In genomic region chr7:123907946-123908840, GRCm38 (mm10) we compare ENCODE assay signal across 12 mouse cellular contexts.
A peak's percentile ranks its signal among the peaks of the same experiment; 100 is the strongest.
DNase-seq lines count a peak whose midpoint lies in the region; ATAC-seq and TF ChIP-seq lines count a peak whose summit lies in the region.
"Had no signal": no experiment of that assay in that cellular context is flagged by ENCODE, and none has a peak within 500 bp of the region (broad histone marks: within the 10 kb centered on the region; RNA-seq: fewer than 3 reads in every experiment).

No protein-coding gene starts in this region.

- no peak overlapping the region for H3K9ac ChIP-seq in hindbrain, postnatal 0 days (replicated peaks; ENCODE audit: low read length)
- no peak overlapping the region for H3K9ac ChIP-seq in intestine, embryonic 15.5 days
- H3K9ac ChIP-seq: liver, embryonic 13.5 days had no signal

- no peaks in the 10 kb centered on the region for H3K4me1 ChIP-seq in hindbrain, postnatal 0 days (ENCODE audit: insufficient read depth, low read length)
- no peaks in the 10 kb centered on the region for H3K4me1 ChIP-seq in hindbrain, embryonic 10.5 days (replicated peaks)
- no peaks in the 10 kb centered on the region for H3K4me1 ChIP-seq in lung, adult 2 months (ENCODE audit: control insufficient read depth, insufficient read depth, low read length)
- no peaks in the 10 kb centered on the region for H3K4me1 ChIP-seq in intestine, embryonic 15.5 days (replicated peaks)
- H3K4me1 ChIP-seq: liver, embryonic 13.5 days had no signal

- peak overlapping the region; percentile 32; the same call in 1 of the 2 replicates for H3K27ac ChIP-seq in hindbrain, postnatal 0 days
- no peak overlapping the region for H3K27ac ChIP-seq in hindbrain, embryonic 10.5 days
- no peak overlapping the region for H3K27ac ChIP-seq in intestine, embryonic 15.5 days
- H3K27ac ChIP-seq: liver, embryonic 13.5 days had no signal

- H3K4me2 ChIP-seq in hindbrain, postnatal 0 days (ENCODE audit: low read depth, low read length): no peak overlapping the region
- no peak overlapping the region for H3K4me2 ChIP-seq in intestine, embryonic 15.5 days (replicated peaks)
- H3K4me2 ChIP-seq: liver, embryonic 13.5 days had no signal

- peak; percentile 81 for DNase-seq in hindbrain, postnatal 0 days (ENCODE audit: low spot score)
- no peak for DNase-seq in hindbrain, embryonic 10.5 days (ENCODE audit: low spot score)
- DNase-seq in brain, embryonic 14.5 days (ENCODE audit: low read depth): peak; percentile 68
- peak; percentile 61 for DNase-seq in cerebellum, adult 11 months
- peak; percentile 35 for DNase-seq in gastrocnemius, postnatal 10 days
- no peak for DNase-seq in lung, adult 2 months
- DNase-seq: adrenal gland, postnatal 10 days; kidney, postnatal 14 days; liver, embryonic 13.5 days; lung, postnatal 4 days; spleen, adult 18-20 months had no signal

- H3K27me3 ChIP-seq in hindbrain, postnatal 0 days (ENCODE audit: insufficient read depth, low read length): no peaks in the 10 kb centered on the region
- no peaks in the 10 kb centered on the region for H3K27me3 ChIP-seq in hindbrain, embryonic 10.5 days (ENCODE audit: insufficient read depth, poor library complexity, severe bottlenecking)
- no peaks in the 10 kb centered on the region for H3K27me3 ChIP-seq in intestine, embryonic 15.5 days (replicated peaks)
- H3K27me3 ChIP-seq: liver, embryonic 13.5 days had no signal

- 66% methylated on average over 6 of the region's 6 CpGs for WGBS in hindbrain, postnatal 0 days
- 92% methylated on average over 6 of the region's 6 CpGs for WGBS in hindbrain, embryonic 10.5 days
- WGBS in lung, adult 2 months: 75% methylated on average over 6 of the region's 6 CpGs
- 87% methylated on average over 6 of the region's 6 CpGs for WGBS in intestine, embryonic 15.5 days

- H3K36me3 ChIP-seq in hindbrain, postnatal 0 days (ENCODE audit: insufficient read depth, low read length): no peaks in the 10 kb centered on the region
- H3K36me3 ChIP-seq in hindbrain, embryonic 10.5 days: no peaks in the 10 kb centered on the region
- H3K36me3 ChIP-seq in intestine, embryonic 15.5 days: no peaks in the 10 kb centered on the region
- H3K36me3 ChIP-seq: liver, embryonic 13.5 days had no signal

- H3K9me3 ChIP-seq in hindbrain, postnatal 0 days (ENCODE audit: low read length): no peaks in the 10 kb centered on the region
- H3K9me3 ChIP-seq in hindbrain, embryonic 10.5 days: no peaks in the 10 kb centered on the region
- H3K9me3 ChIP-seq in intestine, embryonic 15.5 days: no peaks in the 10 kb centered on the region
- H3K9me3 ChIP-seq: liver, embryonic 13.5 days had no signal

- no peak for TF ChIP-seq POLR2A in brain, embryonic 14.5 days (IDR thresholded peaks at IDR 0.05; ENCODE audit: borderline replicate concordance, extremely low read depth, insufficient read depth, insufficient read length, poor library complexity, severe bottlenecking)
- TF ChIP-seq POLR2A in lung, adult 2 months (IDR thresholded peaks at IDR 0.05; ENCODE audit: borderline replicate concordance, extremely low read depth, low read depth, low read length): no peak

- H3K4me3 ChIP-seq in hindbrain, postnatal 0 days (ENCODE audit: low read length): no peak overlapping the region
- H3K4me3 ChIP-seq in hindbrain, embryonic 10.5 days: no peak overlapping the region
- no peak overlapping the region for H3K4me3 ChIP-seq in lung, adult 2 months (replicated peaks; ENCODE audit: extremely low read depth, low read depth, low read length)
- no peak overlapping the region for H3K4me3 ChIP-seq in intestine, embryonic 15.5 days (replicated peaks)
- H3K4me3 ChIP-seq: liver, embryonic 13.5 days had no signal

- ATAC-seq in hindbrain, postnatal 0 days: peak; percentile 64; the same call in 1 of the 2 replicates
- no peak for ATAC-seq in intestine, embryonic 15.5 days

- TF ChIP-seq CTCF in hindbrain, postnatal 0 days (IDR thresholded peaks at IDR 0.05; ENCODE audit: low read depth): no peak
- no peak for TF ChIP-seq CTCF in brain, embryonic 14.5 days (IDR thresholded peaks at IDR 0.05; ENCODE audit: borderline replicate concordance, extremely low read depth, insufficient read depth, insufficient read length)
- no peak for TF ChIP-seq CTCF in lung, adult 2 months (IDR thresholded peaks at IDR 0.05; ENCODE audit: insufficient read depth, low read length)

Comparison
In these comparisons a context has a peak if more than half of its experiments do, and no peak if none do; other contexts are left out.
1. DNase-seq: peak in hindbrain, postnatal 0 days (single experiment), brain, embryonic 14.5 days (single experiment), cerebellum, adult 11 months (single experiment) and gastrocnemius, postnatal 10 days (single experiment); none in hindbrain, embryonic 10.5 days (single experiment) and lung, adult 2 months (single experiment).